Mouse (Mus musculus) layer of hippocampus, adult 18-20 months (tissue): ENCODE results near the gene Commd3. TPM values are rescaled to one million over a fixed set of nuclear protein-coding genes. Genes with fewer than 3 reads are reported as not detected.

Experiments used
- DNase-seq, 2 experiments: peaks; one replicate each; pipeline ENCODE4 v3.0.0; 2022; ENCODE audit warnings: low spot score in 2 of 2
- total RNA-seq, 2 experiments: library from RNA; stranded (reverse); gene quantifications; 2 replicates each; pipeline ENCODE4 v1.2.3; 2021

Commd3 gene
- total RNA-seq, 2 experiments from 2014 or later = 85.4 to 92.4 TPM

DNA sequence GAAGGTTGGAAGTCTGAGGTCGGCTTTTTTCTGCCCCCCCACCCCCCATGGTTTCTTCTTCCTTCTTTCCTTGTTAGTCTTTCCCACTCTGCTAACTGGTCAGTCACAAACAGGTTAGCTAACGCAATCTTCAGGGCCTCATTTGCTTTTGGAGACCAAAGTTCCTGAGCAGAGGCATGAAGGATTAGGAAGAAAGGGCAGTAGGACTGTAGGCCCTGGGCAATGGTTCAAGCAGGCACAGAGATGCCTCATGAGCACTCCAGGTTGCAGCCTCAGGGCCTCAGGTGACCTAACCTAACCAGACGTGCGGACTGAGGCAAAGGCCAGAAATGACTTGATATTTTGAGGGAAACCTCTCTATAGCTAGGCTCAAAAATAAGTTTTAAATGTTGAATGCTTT lies 46.3 kb downstream of the Commd3 start:
- no peak for DNase-seq

DNA sequence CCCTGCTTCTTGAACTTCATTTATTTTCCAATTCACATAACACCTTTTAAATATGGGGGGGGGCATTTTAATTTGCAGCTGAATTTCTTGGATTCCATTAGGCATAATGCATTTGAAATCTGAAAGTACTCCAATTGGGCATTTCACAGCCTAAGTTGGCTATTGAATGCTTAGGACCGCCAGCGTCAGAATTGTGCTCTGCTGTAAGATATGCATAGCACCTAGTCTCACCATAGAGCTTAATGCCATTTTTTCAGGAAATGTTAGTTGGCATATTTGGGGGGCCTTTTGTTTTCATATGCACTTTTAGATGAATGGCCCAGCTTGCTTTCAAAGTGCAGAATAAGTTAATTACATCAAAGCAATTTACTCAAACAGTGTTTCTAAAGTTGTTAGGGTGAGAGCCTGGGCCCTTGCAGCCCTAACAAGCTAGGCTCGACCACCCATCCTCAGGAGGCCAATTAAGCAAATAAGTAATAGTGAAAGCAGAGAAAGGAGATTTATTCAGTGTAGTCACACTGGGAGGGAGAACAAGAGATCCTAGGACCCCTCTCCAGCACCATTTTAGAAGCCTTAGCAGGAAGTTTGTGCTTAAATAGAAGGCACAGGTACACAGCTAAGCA lies 50.1 kb downstream of the Commd3 start:
- no peak for DNase-seq

DNA sequence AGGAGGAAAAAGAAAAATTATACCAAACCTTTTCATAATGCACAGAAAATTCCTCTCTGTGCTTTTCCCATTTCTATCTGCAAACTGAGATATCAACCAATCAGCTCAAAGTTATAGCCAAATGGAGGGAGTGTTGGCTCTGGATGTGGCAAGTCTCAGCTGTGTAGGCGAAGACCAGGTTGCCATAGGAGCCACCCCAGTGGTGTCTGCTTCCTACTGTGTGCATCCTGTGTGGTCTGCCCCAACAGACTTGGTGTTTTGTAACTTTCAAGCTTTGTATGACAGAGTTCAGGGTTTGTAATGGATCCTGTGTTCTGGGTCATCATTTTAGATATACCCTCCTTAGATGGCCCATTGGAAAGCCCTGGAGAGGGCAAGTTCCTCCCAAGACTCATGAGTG lies 52.3 kb downstream of the Commd3 start:
- DNase-seq = no peak

Other genes starting within 250 kb of the Commd3 start
- 10 to 100 TPM; 65.6 to 68.9 TPM for gene Bmi1, start 4.6 kb downstream of the Commd3 start, total RNA-seq
- gene Spag6, start 21.6 kb downstream of the Commd3 start, total RNA-seq = 10 to 100 TPM; 10.2 to 10.8 TPM